Mouse (Mus musculus): ENCODE data around the gene Ovch2. TPM values are rescaled to one million over a fixed set of nuclear protein-coding genes. Genes with fewer than 3 reads are reported as not detected.

Gene Ovch2
- polyA plus RNA-seq, 1 experiment from 2014 or later: not detected

DNA sequence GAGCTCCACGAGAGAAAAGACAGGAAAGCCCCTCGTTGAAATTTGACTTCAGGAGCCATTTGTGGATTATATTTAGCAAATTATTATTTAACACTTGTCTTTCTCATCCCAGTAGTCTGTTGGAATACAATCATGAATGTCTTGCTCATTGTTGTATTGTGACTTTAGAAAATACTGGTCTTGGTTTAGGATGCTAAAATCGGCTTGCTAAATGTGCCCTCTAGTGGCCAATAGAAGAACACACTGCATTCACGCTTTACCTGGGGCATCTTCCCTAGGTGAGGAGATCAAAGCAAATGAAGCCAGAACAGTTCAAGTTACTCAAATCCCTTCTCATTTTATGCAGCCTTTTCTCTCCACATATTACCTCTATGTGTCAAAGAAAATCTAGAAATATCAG lies 21.4 kb downstream of the Ovch2 start:
- no peak overlapping the region for H3K9ac ChIP-seq (ENCODE audit: low read depth, low read length)
- H3K4me2 ChIP-seq (ENCODE audit: low read depth, low read length): no peak overlapping the region
- ATAC-seq: no peak
- no peaks in the 10 kb centered on the region for H3K27me3 ChIP-seq (replicated peaks; ENCODE audit: control insufficient read depth, insufficient read depth, low read length)
- H3K9me3 ChIP-seq (ENCODE audit: control insufficient read depth, low read length): no peaks in the 10 kb centered on the region
- 43% methylated on average over 4 of the region's 4 CpGs for WGBS
- H3K36me3 ChIP-seq (ENCODE audit: control insufficient read depth, insufficient read depth, low read length): no peaks in the 10 kb centered on the region
- H3K4me1 ChIP-seq (ENCODE audit: control insufficient read depth, insufficient read depth, low read length): 0 out of 2 replicates have a peak, but pooled peaks cover 2% of the 10 kb centered on the region
- H3K27ac ChIP-seq (ENCODE audit: low read length): no peak overlapping the region
- H3K4me3 ChIP-seq (ENCODE audit: low read length): no peak overlapping the region

DNA sequence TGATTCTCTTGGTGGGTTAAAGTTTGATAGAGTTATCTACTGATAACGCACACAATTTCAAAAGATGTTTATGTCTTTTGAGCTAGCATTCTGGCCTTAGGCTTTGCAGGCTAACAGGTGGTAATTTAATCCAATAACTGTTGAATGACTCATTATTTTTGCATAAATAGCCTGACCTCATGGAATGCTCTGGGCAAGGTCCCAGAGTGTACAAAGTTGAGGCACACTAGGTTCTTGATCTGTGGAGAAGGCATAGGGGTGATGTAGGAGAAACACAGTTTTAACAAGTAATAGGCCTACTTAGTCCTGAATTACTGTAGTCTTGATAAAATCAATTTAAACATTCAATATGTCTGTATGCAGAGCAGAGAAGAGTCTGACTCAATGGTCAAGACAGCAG lies 22.8 kb downstream of the Ovch2 start:
- Histone ChIP-seq H3K4me3 (ENCODE audit: low read length) (no peak overlapping the region), H3K27me3 (replicated peaks; ENCODE audit: control insufficient read depth, insufficient read depth, low read length) (no peaks in the 10 kb centered on the region), H3K4me1 (ENCODE audit: control insufficient read depth, insufficient read depth, low read length) (0 out of 2 replicates have a peak, but pooled peaks cover 2% of the 10 kb centered on the region), H3K9me3 (ENCODE audit: control insufficient read depth, low read length) (no peaks in the 10 kb centered on the region), H3K4me2 (ENCODE audit: low read depth, low read length) (no peak overlapping the region), H3K36me3 (ENCODE audit: control insufficient read depth, insufficient read depth, low read length) (no peaks in the 10 kb centered on the region), H3K27ac (ENCODE audit: low read length) (no peak overlapping the region), H3K9ac (ENCODE audit: low read depth, low read length) (no peak overlapping the region)
- ATAC-seq: peak; percentile 71
- 45% methylated on average over 1 of the region's 1 CpGs for WGBS

- Histone ChIP-seq H3K9ac (ENCODE audit: low read depth, low read length) (no peak overlapping the region), H3K36me3 (ENCODE audit: control insufficient read depth, insufficient read depth, low read length) (no peaks in the 10 kb centered on the region), H3K27me3 (replicated peaks; ENCODE audit: control insufficient read depth, insufficient read depth, low read length) (no peaks in the 10 kb centered on the region), H3K4me3 (ENCODE audit: low read length) (no peak overlapping the region), H3K27ac (ENCODE audit: low read length) (no peak overlapping the region), H3K4me2 (ENCODE audit: low read depth, low read length) (no peak overlapping the region), H3K9me3 (ENCODE audit: control insufficient read depth, low read length) (no peaks in the 10 kb centered on the region), H3K4me1 (ENCODE audit: control insufficient read depth, insufficient read depth, low read length) (no peaks in the 10 kb centered on the region)
- 53% methylated on average over 6 of the region's 6 CpGs for WGBS
- ATAC-seq: no peak
Measured at GRCm38 (mm10) chr7:107770812-107771211, 30.2 kb downstream of the Ovch2 start.

DNA sequence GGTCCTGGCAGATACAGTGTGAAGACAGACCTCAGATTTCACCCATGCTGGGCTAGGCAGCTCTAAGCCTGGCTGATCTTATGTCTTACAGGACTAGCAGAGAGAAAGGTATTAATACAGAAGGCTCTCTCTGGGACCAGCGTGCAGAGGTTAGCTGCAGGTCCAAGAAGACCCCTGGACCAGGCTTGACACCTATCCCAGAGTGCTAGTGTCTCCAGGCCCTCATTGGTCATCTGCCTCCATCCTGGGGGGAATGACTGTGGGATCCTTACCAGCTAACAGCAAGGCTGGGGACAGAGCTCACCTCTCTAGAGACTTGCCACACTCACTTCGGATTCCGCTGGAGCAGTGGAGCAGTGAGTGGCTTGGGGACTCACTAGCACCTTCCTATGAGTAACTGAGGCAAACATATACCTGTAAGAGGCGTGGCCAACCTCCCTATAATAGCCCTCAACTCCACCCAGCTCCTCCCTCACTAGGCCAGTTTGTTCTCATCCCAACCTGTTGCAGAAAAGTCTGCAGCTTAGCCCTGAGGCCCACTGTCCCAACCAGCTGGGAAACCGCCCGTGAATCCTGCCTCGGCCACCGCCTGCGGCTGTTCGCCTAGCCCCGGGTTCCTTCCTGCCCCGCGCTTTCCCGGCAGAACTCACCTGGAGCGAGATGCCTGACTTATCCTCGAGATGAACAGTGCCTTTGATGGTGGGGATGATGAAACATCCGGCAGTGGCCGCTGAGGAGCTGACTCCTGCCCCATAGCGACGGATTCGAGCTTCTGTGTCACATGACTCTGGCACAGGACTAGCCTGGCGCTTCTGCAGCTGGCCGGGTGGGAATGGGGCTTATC lies 43.5 kb downstream of the Ovch2 start, which contains the start of gene Cyb5r2:
Cyb5r2 (minus strand) TSS at position 725 of the 844 bp plus-strand sequence.
- WGBS: 13% methylated on average over 23 of the region's 23 CpGs
- Histone ChIP-seq H3K27me3 (replicated peaks; ENCODE audit: control insufficient read depth, insufficient read depth, low read length) (no peaks in the 10 kb centered on the region), H3K36me3 (ENCODE audit: control insufficient read depth, insufficient read depth, low read length) (no peaks in the 10 kb centered on the region), H3K4me1 (ENCODE audit: control insufficient read depth, insufficient read depth, low read length) (0 out of 2 replicates have a peak, but pooled peaks cover 6% of the 10 kb centered on the region), H3K9me3 (ENCODE audit: control insufficient read depth, low read length) (no peaks in the 10 kb centered on the region), H3K4me2 (ENCODE audit: low read depth, low read length) (peak within 1 kb of the TSS; percentile 61), H3K9ac (ENCODE audit: low read depth, low read length) (peak within 1 kb of the TSS; percentile 47; the same call in 1 of the 2 replicates), H3K27ac (ENCODE audit: low read length) (no peak within 1 kb of the TSS), H3K4me3 (ENCODE audit: low read length) (peak within 1 kb of the TSS; percentile 32)
- ATAC-seq: peak; percentile 92

GRCm38 (mm10) chr7:107756748-107757147 lies 44.3 kb downstream of the Ovch2 start:
- H3K9ac ChIP-seq (ENCODE audit: low read depth, low read length): no peak overlapping the region
- no peak overlapping the region for H3K4me2 ChIP-seq (ENCODE audit: low read depth, low read length)
- WGBS: 87% methylated on average over 2 of the region's 2 CpGs
- H3K4me3 ChIP-seq (ENCODE audit: low read length): no peak overlapping the region
- no peaks in the 10 kb centered on the region for H3K27me3 ChIP-seq (replicated peaks; ENCODE audit: control insufficient read depth, insufficient read depth, low read length)
- no peaks in the 10 kb centered on the region for H3K9me3 ChIP-seq (ENCODE audit: control insufficient read depth, low read length)
- H3K36me3 ChIP-seq (ENCODE audit: control insufficient read depth, insufficient read depth, low read length): no peaks in the 10 kb centered on the region
- 0 out of 2 replicates have a peak, but pooled peaks cover 6% of the 10 kb centered on the region for H3K4me1 ChIP-seq (ENCODE audit: control insufficient read depth, insufficient read depth, low read length)
- no peak for ATAC-seq
- H3K27ac ChIP-seq (ENCODE audit: low read length): no peak overlapping the region

DNA sequence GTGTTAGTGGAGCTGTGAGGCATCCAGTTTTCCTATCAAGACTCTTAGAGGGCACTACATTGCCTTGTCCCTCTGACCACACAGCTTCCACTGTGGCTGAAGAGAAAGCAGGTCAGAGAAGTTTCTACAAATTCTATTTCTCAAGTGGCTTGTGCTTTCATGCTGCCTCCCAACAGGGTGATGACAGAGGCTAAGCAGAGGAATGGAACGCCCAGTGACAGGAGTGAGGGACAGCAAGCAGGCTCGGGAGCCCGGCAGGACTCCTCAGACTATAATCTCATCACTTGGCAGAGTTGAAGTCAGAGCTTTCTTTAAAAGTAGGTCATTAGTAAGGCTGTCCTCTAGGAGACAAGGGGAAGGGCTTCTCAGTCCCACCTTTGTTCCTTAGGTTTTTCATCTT lies 45.1 kb downstream of the Ovch2 start:
- Histone ChIP-seq H3K36me3 (ENCODE audit: control insufficient read depth, insufficient read depth, low read length) (no peaks in the 10 kb centered on the region), H3K27ac (ENCODE audit: low read length) (no peak overlapping the region), H3K4me1 (ENCODE audit: control insufficient read depth, insufficient read depth, low read length) (0 out of 2 replicates have a peak, but pooled peaks cover 6% of the 10 kb centered on the region), H3K4me3 (ENCODE audit: low read length) (no peak overlapping the region), H3K4me2 (ENCODE audit: low read depth, low read length) (no peak overlapping the region), H3K9ac (ENCODE audit: low read depth, low read length) (no peak overlapping the region), H3K27me3 (replicated peaks; ENCODE audit: control insufficient read depth, insufficient read depth, low read length) (no peaks in the 10 kb centered on the region), H3K9me3 (ENCODE audit: control insufficient read depth, low read length) (no peaks in the 10 kb centered on the region)
- 73% methylated on average over 3 of the region's 3 CpGs for WGBS
- no peak for ATAC-seq

DNA sequence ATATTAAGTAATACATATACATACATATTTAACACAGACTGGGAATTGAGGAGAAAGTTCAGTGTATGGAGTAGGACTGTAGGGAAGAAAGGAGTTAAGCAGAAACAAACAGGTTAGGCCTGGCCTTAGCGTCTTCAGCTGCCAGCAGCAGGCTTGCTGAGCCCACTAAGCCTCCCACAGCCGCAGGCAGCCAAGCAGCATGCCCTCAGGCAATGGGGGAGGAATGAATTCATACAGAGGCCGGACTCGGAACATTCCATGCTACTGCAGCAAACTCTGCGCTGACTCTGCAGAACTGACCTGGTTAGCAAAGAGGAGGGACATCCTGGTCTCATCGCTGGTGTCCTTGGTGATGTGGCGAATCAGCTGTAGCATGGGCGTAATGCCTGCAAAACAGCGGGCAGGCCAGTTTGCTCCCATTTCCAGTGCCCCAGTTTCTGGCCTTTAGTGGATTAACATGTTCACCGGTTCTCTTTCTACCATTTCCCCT lies 48.9 kb downstream of the Ovch2 start:
- ATAC-seq: no peak
- H3K36me3 ChIP-seq (ENCODE audit: control insufficient read depth, insufficient read depth, low read length): no peaks in the 10 kb centered on the region
- H3K4me1 ChIP-seq (ENCODE audit: control insufficient read depth, insufficient read depth, low read length): no peaks in the 10 kb centered on the region
- no peak overlapping the region for H3K4me2 ChIP-seq (ENCODE audit: low read depth, low read length)
- H3K9ac ChIP-seq (ENCODE audit: low read depth, low read length): no peak overlapping the region
- H3K27me3 ChIP-seq (replicated peaks; ENCODE audit: control insufficient read depth, insufficient read depth, low read length): no peaks in the 10 kb centered on the region
- no peaks in the 10 kb centered on the region for H3K9me3 ChIP-seq (ENCODE audit: control insufficient read depth, low read length)
- WGBS: 79% methylated on average over 10 of the region's 10 CpGs
- H3K27ac ChIP-seq (ENCODE audit: low read length): no peak overlapping the region
- H3K4me3 ChIP-seq (ENCODE audit: low read length): no peak overlapping the region

GRCm38 (mm10) chr7:107749721-107750120 lies 51.3 kb downstream of the Ovch2 start:
- Histone ChIP-seq H3K9ac (ENCODE audit: low read depth, low read length) (no peak overlapping the region), H3K9me3 (ENCODE audit: control insufficient read depth, low read length) (no peaks in the 10 kb centered on the region), H3K36me3 (ENCODE audit: control insufficient read depth, insufficient read depth, low read length) (no peaks in the 10 kb centered on the region), H3K4me1 (ENCODE audit: control insufficient read depth, insufficient read depth, low read length) (no peaks in the 10 kb centered on the region), H3K27me3 (replicated peaks; ENCODE audit: control insufficient read depth, insufficient read depth, low read length) (no peaks in the 10 kb centered on the region), H3K27ac (ENCODE audit: low read length) (no peak overlapping the region), H3K4me3 (ENCODE audit: low read length) (no peak overlapping the region), H3K4me2 (ENCODE audit: low read depth, low read length) (no peak overlapping the region)
- ATAC-seq: no peak
- WGBS: 78% methylated on average over 4 of the region's 4 CpGs

DNA sequence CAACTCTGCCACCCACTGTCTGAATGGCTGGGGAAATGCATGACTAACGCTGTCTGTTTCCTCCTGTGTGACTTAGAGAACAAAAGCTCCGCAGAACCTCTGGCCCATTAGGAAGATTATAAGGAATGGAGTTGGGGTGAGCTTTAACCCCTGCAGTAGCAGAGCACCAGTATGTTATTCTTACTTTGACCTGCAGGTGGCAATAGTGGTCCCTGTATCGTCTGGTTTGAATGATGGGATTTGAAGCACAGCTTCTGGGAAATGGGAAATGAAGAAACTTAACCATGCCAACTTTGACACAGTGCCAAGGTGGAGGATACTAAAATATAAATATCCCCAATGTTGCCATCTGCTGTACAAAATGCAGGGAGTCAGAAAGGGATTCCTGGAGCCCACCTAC lies 51.7 kb downstream of the Ovch2 start:
- no peak overlapping the region for H3K9ac ChIP-seq (ENCODE audit: low read depth, low read length)
- no peaks in the 10 kb centered on the region for H3K27me3 ChIP-seq (replicated peaks; ENCODE audit: control insufficient read depth, insufficient read depth, low read length)
- H3K27ac ChIP-seq (ENCODE audit: low read length): no peak overlapping the region
- no peaks in the 10 kb centered on the region for H3K36me3 ChIP-seq (ENCODE audit: control insufficient read depth, insufficient read depth, low read length)
- WGBS: 7% methylated on average over 3 of the region's 3 CpGs
- no peaks in the 10 kb centered on the region for H3K4me1 ChIP-seq (ENCODE audit: control insufficient read depth, insufficient read depth, low read length)
- no peak overlapping the region for H3K4me3 ChIP-seq (ENCODE audit: low read length)
- no peak overlapping the region for H3K4me2 ChIP-seq (ENCODE audit: low read depth, low read length)
- peak; percentile 68 for ATAC-seq
- H3K9me3 ChIP-seq (ENCODE audit: control insufficient read depth, low read length): no peaks in the 10 kb centered on the region
